Mouse (Mus musculus) stomach, embryonic 16.5 days (tissue): Measurements from ENCODE around the gene Kif1b. TPM values are rescaled to one million over a fixed set of nuclear protein-coding genes. Genes with fewer than 3 reads are reported as not detected.
A peak's percentile ranks its signal among the peaks of the same experiment; 100 is the strongest.

ENCODE experiments used
- ATAC-seq: fragments of 200-750 bp; cut with Nextera tagmentation; 2 replicates; pipeline ENCODE4 v1.8.0; 2017; ENCODE audit warnings: moderate number of reproducible peaks, moderate TSS enrichment; ENCODE audit not compliant: insufficient read depth, low FRiP score
- H3K27ac ChIP-seq: fragments of 300-500 bp; sonication (generic); 2 replicates; pipeline ENCODE4 v1.5.1; 2014; ENCODE audit warnings: low read length
- H3K27me3 ChIP-seq: fragments of 300-500 bp; sonication (generic); 2 replicates; pipeline ENCODE4 v1.6.1; 2014; ENCODE audit warnings: low read length, control low read depth, mixed read lengths; ENCODE audit not compliant: control insufficient read depth, insufficient read depth
- H3K36me3 ChIP-seq: fragments of 300-500 bp; sonication (generic); 2 replicates; pipeline ENCODE4 v1.6.1; 2014; ENCODE audit warnings: low read length; ENCODE audit not compliant: control insufficient read depth, insufficient read depth
- H3K4me1 ChIP-seq: fragments of 300-500 bp; sonication (generic); 2 replicates; pipeline ENCODE4 v1.6.1; 2014; ENCODE audit warnings: low read length, control low read depth, mixed read lengths; ENCODE audit not compliant: control insufficient read depth, insufficient read depth
- H3K4me2 ChIP-seq: fragments of 300-500 bp; sonication (generic); 2 replicates; pipeline ENCODE4 v1.6.1; 2014; ENCODE audit warnings: low read depth, low read length, mixed read lengths
- H3K4me3 ChIP-seq: fragments of 300-500 bp; sonication (generic); replicated peaks from 2 replicates; pipeline ENCODE4 v1.5.1; 2014; ENCODE audit warnings: mild to moderate bottlenecking, low read length
- H3K9ac ChIP-seq: fragments of 300-500 bp; sonication (generic); 2 replicates; pipeline ENCODE4 v1.6.1; 2014; ENCODE audit warnings: low read length
- H3K9me3 ChIP-seq: fragments of 300-500 bp; sonication (generic); replicated peaks from 2 replicates; pipeline ENCODE4 v1.6.1; 2016; ENCODE audit warnings: low read length, control low read depth; ENCODE audit not compliant: control insufficient read depth
- WGBS: fragments of 180-500 bp; shearing (Covaris S2); extraction: QIAGEN DNeasy Blood & Tissue Kit; methylation state at CpG from one replicate; pipeline ENCODE4 v1.1.7; 2014; 5-methylcytosine and 5-hydroxymethylcytosine counted together
- polyA plus RNA-seq: library from polyadenylated mRNA; unstranded; fragments of >200 nt; fragmentation: Nextera tagmentation; extraction: Ambion mirVana; gene quantifications from 2 replicates; pipeline ENCODE4 v1.2.1, GENCODE M21; 2015

The Kif1b gene
- polyA plus RNA-seq, 1 experiment from 2014 or later: 29.5 TPM

DNA sequence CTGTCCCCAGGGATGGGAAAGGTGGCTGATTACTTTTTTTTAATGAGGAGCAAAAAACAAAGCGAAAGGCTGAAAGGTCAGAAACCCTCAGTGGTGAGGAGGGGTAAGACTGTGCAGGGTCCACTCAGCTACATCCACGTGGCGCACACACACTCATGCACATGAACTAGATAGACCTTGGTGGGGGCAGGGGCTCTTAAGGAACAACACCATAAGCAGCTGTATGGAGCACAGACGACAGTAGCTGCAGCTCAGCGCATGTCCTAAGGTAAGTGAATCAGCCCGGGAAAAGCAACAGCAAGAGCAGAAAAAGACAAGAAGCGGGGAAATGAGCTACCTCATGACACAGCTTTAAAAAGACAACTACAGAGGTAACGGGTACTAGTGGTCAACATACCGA is 44.3 kb downstream of the Kif1b start:
- Histone ChIP-seq H3K9me3 (no peaks in the 10 kb centered on the region), H3K36me3 (peaks cover 10% of the 10 kb centered on the region; the same call in 1 of the 2 replicates), H3K4me1 (no peaks in the 10 kb centered on the region), H3K9ac (no peak overlapping the region), H3K27ac (no peak overlapping the region), H3K4me3 (no peak overlapping the region), H3K27me3 (no peaks in the 10 kb centered on the region), H3K4me2 (no peak overlapping the region)
- ATAC-seq: no peak
- WGBS: 90% methylated on average over 9 of the region's 9 CpGs

DNA sequence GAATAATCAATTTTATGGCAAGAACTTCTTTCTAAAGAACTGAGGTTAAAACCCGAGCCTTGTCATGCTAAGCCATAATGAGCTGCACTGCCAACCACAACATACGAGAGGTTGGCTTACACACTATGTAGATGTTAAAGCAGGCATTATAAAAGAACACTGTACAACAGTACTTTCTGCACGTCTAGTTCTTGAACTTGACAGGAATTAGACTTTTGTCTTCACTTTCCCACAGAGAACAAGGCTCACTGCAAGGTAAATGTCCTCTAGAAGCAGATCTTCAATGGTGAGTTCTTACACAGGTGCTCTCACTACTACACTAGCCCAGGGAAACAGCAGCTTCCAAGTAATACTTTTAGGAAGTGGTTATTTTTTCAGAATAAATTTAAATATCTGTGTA is 46.0 kb downstream of the Kif1b start:
- no peak overlapping the region for H3K9ac ChIP-seq
- no peaks in the 10 kb centered on the region for H3K4me1 ChIP-seq
- no peak overlapping the region for H3K4me2 ChIP-seq
- H3K9me3 ChIP-seq: no peaks in the 10 kb centered on the region
- no peak overlapping the region for H3K27ac ChIP-seq
- H3K36me3 ChIP-seq: peaks cover 10% of the 10 kb centered on the region; the same call in 1 of the 2 replicates
- H3K27me3 ChIP-seq: no peaks in the 10 kb centered on the region
- WGBS: 65% methylated on average over 3 of the region's 3 CpGs
- ATAC-seq: no peak
- H3K4me3 ChIP-seq: no peak overlapping the region

DNA sequence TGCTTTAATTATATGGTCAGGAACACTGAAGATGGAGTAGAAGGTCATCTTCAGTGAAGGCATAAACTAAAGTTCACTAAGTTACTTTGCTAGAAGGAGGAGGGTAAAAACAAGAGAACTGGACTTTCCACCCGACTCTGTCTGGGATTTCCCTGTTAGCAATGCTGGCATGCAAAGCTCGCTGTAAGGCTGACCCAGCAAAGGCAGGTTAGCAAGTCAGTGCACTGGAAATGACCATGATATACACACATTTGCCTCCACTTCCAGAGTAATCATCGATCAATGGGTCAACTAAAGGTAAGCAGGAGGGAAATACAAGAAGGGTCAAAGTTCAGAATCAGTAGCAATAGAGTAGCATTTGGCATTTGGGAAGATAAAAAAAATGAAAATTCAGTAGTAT is 46.6 kb downstream of the Kif1b start:
- no peak overlapping the region for H3K4me2 ChIP-seq
- H3K27me3 ChIP-seq: no peaks in the 10 kb centered on the region
- no peaks in the 10 kb centered on the region for H3K4me1 ChIP-seq
- no peak overlapping the region for H3K4me3 ChIP-seq
- H3K9me3 ChIP-seq: no peaks in the 10 kb centered on the region
- peaks cover 5% of the 10 kb centered on the region; the same call in 1 of the 2 replicates for H3K36me3 ChIP-seq
- no peak overlapping the region for H3K9ac ChIP-seq
- ATAC-seq: no peak
- H3K27ac ChIP-seq: no peak overlapping the region
- 85% methylated on average over 3 of the region's 3 CpGs for WGBS

DNA sequence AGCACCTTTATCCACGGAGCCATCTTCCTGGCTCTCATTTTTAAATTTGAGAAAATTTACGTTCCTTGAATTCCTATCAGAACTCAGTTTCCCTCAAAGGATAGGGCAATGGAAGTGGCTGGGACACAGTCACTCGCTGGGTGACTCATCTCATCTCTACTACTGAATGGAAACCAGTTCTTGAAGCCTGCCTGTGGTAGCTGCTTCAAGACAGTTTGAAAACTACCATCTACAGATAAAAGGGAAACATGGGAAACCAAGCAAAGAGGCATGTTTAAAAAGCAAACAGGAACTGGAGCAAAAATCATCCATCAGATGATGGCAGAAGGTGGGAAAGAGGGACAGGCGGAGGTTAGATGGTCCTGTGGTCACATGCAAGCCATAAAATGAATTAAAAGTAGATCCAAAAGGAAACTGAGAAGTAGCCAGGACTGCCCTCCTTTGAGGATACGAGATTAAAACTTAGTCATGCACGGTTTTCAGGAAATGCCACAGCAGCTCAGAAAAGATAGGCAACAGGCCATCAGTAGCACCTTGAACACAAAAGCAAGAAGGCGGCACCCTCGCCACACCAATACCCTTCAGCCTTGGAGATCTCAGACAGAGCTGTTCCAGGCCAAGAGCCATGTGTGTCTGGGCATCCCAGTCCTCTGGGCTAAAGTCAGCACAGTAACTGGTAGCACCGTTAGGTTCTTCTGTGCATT is 48.0 kb downstream of the Kif1b start:
- WGBS: 88% methylated on average over 9 of the region's 9 CpGs
- Histone ChIP-seq H3K4me3 (no peak overlapping the region), H3K4me2 (no peak overlapping the region), H3K36me3 (no peaks in the 10 kb centered on the region), H3K27me3 (no peaks in the 10 kb centered on the region), H3K9ac (no peak overlapping the region), H3K9me3 (no peaks in the 10 kb centered on the region), H3K27ac (no peak overlapping the region), H3K4me1 (peaks cover 6% of the 10 kb centered on the region; the same call in 1 of the 2 replicates)
- ATAC-seq: no peak

DNA sequence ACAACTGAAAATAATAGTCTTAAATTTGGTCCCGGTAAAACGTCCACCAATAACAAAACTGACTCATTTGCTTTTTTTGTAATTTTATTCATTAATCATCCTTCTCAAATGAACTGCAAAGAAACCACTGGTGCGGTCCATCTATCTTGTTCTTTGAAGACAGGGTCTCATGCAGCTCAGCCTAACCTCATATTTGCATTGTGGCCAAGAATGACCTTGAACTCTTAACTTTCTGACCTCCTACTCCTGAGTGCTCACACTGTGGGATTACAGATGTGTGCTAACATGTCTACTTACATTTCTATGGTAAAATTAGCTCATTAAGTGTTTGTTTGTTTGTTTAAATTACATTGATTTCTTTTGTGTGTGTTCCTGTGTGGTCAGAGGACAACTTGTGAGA is 48.6 kb downstream of the Kif1b start:
- Histone ChIP-seq H3K36me3 (no peaks in the 10 kb centered on the region), H3K9me3 (no peaks in the 10 kb centered on the region), H3K4me3 (no peak overlapping the region), H3K4me1 (peaks cover 6% of the 10 kb centered on the region; the same call in 1 of the 2 replicates), H3K27ac (no peak overlapping the region), H3K9ac (no peak overlapping the region), H3K4me2 (no peak overlapping the region), H3K27me3 (no peaks in the 10 kb centered on the region)
- WGBS: 75% methylated on average over 3 of the region's 3 CpGs
- no peak for ATAC-seq

DNA sequence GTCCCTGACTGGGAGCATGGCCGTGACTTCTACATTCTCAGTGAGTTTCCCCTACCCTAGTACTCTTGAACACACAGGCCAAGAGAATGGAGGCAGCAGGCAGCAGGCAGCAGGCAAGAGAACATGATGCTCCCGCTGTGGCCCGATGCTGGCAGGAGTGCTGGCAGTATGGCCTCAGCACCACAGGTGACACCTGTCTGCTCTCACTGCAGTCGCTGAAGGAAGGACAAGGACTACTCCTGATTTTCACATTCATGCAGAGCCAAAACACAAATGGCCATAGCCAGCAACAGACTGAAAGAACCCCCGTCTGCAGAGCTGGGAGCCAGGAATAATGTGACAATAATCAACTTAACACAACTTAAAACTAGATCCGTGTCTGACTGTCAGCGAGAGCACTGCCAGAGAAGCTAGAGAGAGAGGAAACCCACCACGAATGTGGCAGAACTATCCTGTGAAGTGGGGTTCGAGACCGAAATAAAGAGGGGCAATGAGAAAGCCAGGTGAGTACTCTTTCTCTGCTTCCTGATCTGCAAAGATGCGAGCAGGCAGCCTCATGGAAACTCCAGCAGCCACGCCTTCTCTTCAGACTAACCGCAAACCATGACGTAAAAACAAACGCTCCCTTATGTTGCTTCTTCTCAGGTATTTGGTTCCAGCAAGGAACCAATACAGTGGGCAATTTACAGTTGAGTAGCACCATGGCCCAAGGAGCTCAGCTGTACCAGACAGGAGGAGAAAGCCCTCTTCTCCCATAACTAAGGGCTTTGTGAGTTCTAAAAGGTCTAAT is 50.8 kb downstream of the Kif1b start:
- Histone ChIP-seq H3K9ac (no peak overlapping the region), H3K4me1 (peaks cover 6% of the 10 kb centered on the region; the same call in 1 of the 2 replicates), H3K4me2 (no peak overlapping the region), H3K9me3 (no peaks in the 10 kb centered on the region), H3K27me3 (no peaks in the 10 kb centered on the region), H3K4me3 (no peak overlapping the region), H3K36me3 (no peaks in the 10 kb centered on the region; the same call in 1 of the 2 replicates), H3K27ac (0 out of 2 replicates have a peak overlapping the region, but pooled peaks have one; percentile 67)
- 88% methylated on average over 15 of the region's 15 CpGs for WGBS
- ATAC-seq: no peak

DNA sequence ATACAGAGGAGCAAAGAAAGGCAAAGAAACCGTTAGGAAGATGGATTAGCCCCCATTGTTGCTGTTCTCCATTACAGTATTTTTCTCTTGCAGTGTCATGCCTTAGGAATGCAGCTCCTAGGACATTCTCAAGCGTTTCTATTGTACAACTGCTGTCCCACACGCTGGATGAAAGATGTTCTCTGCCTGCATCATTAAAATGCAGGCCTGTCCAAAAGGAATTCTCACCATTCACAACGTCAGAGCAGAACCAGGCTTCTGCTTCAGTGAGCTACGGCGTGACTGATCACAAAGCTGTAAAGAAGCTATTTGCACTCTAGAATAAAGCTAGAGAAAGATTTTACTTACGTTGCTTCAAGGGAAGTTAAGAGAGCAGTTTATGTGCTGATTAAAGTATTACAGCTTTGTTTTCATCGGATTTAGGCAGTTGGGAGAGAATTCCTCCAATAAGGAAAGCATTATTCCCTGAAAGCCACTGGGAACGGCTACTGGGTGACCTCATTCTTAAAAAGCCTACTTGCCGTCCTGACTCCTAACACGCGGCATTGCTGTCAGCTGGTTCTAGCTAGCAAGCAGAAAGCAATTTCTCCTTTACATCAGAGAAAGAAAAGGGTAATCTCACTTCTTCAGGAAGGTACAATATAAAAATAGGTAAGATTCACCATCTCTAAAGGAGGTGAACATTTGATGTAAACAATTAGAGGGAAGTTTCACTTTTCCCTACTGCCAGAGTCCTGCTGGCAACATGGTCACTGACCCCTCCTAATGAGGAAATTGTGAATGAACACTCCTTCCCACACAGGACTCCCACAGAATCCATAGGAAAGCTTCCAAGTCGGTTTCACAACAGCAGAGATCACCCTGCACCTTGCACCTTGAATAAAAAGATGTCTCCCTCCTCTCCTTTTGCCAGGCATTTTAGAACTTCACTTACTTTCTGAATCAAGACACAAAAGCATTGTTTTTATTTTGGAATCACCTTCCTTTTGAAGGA is 51.9 kb downstream of the Kif1b start:
- no peaks in the 10 kb centered on the region for H3K27me3 ChIP-seq
- peaks cover 6% of the 10 kb centered on the region; the same call in 1 of the 2 replicates for H3K4me1 ChIP-seq
- 0 out of 2 replicates have a peak overlapping the region, but pooled peaks have one; percentile 2 for H3K4me2 ChIP-seq
- peak; percentile 60; the same call in 1 of the 2 replicates for ATAC-seq
- peak overlapping the region; percentile 67 for H3K27ac ChIP-seq
- WGBS: 49% methylated on average over 13 of the region's 13 CpGs
- H3K36me3 ChIP-seq: no peaks in the 10 kb centered on the region; the same call in none of the 2 replicates
- H3K9me3 ChIP-seq: no peaks in the 10 kb centered on the region
- H3K4me3 ChIP-seq: no peak overlapping the region
- H3K9ac ChIP-seq: no peak overlapping the region

DNA sequence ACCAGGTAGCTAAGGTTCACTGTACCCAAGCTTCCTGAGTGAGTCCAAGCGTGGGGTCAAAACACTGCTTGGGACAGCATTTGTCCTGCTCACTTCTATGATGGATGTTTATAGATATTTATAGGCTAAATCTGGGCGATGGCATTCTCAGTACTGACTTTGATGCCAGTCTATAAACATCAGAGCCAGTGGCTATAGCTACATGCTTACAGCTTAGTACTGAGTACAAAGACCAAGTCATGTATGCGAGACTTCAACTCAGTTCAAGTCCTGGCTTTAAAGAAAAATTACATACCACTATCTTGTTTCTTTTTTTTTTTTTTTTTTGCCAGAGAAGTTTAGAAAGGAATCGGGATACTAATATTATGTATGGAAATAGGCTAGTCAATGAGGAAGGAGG is 52.7 kb downstream of the Kif1b start:
- H3K27ac ChIP-seq: peak overlapping the region; percentile 67; the same call in 1 of the 2 replicates
- peaks cover 6% of the 10 kb centered on the region; the same call in 1 of the 2 replicates for H3K4me1 ChIP-seq
- H3K4me3 ChIP-seq: no peak overlapping the region
- ATAC-seq: no peak
- no peak overlapping the region for H3K9ac ChIP-seq
- 73% methylated on average over 4 of the region's 4 CpGs for WGBS
- no peaks in the 10 kb centered on the region; the same call in none of the 2 replicates for H3K36me3 ChIP-seq
- no peak overlapping the region for H3K4me2 ChIP-seq
- no peaks in the 10 kb centered on the region for H3K9me3 ChIP-seq
- H3K27me3 ChIP-seq: no peaks in the 10 kb centered on the region
